Mouse (Mus musculus): ENCODE measurements around the gene Shroom1. TPM values are rescaled to one million over a fixed set of nuclear protein-coding genes. Genes with fewer than 3 reads are reported as not detected.
A peak's percentile ranks its signal among the peaks of the same experiment; 100 is the strongest.

Gene Shroom1
- polyA plus RNA-seq, 1 experiment from 2014 or later = 2.1 TPM

DNA sequence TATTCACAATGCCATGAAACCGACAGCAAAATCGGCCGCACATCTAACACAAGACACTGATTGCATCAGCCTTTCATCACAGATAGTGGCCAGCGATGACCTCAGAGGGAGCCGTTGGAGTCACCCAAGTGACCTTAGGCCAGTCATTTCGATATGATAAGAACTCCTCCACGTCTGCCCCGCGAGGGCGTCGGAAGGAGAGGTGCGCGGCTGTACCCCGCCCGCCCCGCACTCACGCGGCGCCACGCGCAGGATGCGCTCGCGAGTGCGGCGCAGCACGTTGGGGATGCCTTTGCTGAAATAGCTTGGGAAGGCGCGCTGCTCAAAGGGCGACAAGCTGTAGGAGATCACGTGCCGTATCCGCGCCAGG is 26.7 kb upstream of the Shroom1 start:
- H3K4me3 ChIP-seq = peak overlapping the region; percentile 92
- no peak for ATAC-seq (ENCODE audit: low FRiP score, low read depth)
- H3K4me2 ChIP-seq (replicated peaks) = peak overlapping the region; percentile 81
- H3K9me3 ChIP-seq = no peaks in the 10 kb centered on the region
- WGBS = under 1% methylated on average over 34 of the region's 34 CpGs
- no peaks in the 10 kb centered on the region for H3K27me3 ChIP-seq (replicated peaks)
- H3K4me1 ChIP-seq = peaks cover 8% of the 10 kb centered on the region
- H3K36me3 ChIP-seq = peaks cover 15% of the 10 kb centered on the region
- H3K9ac ChIP-seq = peak overlapping the region; percentile 86
- H3K27ac ChIP-seq = no peak overlapping the region

DNA sequence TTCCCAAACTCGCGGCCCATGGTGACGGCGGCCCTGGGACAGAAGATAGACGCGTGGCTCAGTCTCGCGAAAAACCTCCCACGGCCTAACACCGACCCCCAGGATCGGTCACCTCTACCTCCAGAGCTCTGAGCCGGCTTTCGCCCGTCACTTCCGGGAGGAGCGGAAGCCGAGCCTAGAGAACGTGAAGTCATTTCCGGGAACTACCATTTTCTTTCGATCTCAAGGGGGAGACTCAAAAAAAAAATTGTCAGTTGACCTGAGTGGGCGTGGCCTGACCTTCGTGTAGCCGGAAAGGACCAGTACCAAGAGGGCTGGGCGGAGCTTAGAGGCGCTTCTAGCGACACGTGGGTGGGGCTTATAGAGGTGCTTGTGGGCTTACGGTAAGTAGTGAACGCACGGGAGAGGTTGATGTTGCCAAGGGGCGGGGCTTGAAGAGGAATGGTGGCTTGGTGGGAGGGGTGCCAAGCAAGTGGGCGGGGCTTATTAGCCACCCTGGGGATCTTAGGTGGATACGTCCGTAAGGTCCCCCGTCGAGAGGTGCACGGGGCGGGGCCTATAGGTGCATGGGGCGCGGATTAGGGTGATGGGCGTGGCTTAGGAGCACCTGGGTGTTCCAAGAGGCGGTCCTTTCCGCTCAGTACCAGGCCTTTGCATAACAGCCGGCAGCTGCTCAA is 26.2 kb upstream of the Shroom1 start, which contains the start of the genes Uqcrq and Gdf9:
Uqcrq (minus strand) TSS at position 162 of the 677 bp plus-strand sequence.
Gdf9 (plus strand) TSS at position 354 of the 677 bp plus-strand sequence.
- peak; percentile 96 for ATAC-seq (ENCODE audit: low FRiP score, low read depth)
- Histone ChIP-seq H3K4me1 (peaks cover 8% of the 10 kb centered on the region), H3K4me2 (replicated peaks) (peak within 1 kb of the TSS; percentile 81), H3K27ac (peak within 1 kb of the TSS; percentile 32; the same call in 1 of the 2 replicates), H3K9ac (peak within 1 kb of the TSS; percentile 86), H3K36me3 (peaks cover 15% of the 10 kb centered on the region), H3K27me3 (replicated peaks) (no peaks in the 10 kb centered on the region), H3K4me3 (peak within 1 kb of the TSS; percentile 92), H3K9me3 (no peaks in the 10 kb centered on the region)
- under 1% methylated on average over 44 of the region's 44 CpGs for WGBS

DNA sequence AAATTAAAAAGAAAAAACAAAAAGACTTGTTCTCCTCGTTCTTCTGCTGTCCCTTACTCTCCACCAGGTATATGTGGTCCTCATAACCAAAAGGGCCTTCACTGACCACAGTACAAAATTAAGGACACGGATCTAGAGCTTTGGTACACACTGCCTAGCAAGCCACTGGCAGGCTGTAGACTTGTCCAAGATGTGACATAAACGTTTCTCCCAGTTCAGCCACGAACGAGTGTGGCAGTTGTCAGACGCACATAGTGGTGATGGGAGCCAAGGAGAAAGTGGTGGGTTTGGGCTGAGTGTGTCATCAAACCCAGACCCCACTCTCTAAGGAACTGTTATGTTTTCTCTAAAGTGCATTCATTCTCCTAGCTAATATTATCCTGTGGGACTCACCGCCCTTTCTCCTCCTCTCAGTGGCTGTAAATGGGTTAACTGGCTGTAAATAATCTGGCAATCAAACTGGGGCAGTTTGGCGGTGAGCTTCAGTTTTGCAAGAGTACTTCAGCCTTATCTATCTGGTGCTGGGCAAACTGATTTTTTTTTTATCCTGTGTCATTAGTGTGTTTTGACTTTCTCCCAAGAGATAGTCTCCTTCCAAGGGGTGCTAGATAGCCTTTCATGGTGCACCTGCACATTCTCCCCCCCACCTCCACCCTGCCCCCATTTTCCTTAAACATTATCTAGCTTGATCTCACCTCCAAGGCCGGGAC is 25.5 kb upstream of the Shroom1 start:
- Histone ChIP-seq H3K4me1 (peaks cover 8% of the 10 kb centered on the region), H3K27me3 (replicated peaks) (no peaks in the 10 kb centered on the region), H3K9ac (0 out of 2 replicates have a peak overlapping the region, but pooled peaks have one; percentile 40), H3K36me3 (peaks cover 15% of the 10 kb centered on the region), H3K4me3 (peak overlapping the region; percentile 92), H3K9me3 (no peaks in the 10 kb centered on the region), H3K27ac (peak overlapping the region; percentile 32; the same call in 1 of the 2 replicates), H3K4me2 (replicated peaks) (peak overlapping the region; percentile 81)
- ATAC-seq (ENCODE audit: low FRiP score, low read depth) = no peak; the same call in 1 of the 2 replicates
- 13% methylated on average over 9 of the region's 9 CpGs for WGBS

DNA sequence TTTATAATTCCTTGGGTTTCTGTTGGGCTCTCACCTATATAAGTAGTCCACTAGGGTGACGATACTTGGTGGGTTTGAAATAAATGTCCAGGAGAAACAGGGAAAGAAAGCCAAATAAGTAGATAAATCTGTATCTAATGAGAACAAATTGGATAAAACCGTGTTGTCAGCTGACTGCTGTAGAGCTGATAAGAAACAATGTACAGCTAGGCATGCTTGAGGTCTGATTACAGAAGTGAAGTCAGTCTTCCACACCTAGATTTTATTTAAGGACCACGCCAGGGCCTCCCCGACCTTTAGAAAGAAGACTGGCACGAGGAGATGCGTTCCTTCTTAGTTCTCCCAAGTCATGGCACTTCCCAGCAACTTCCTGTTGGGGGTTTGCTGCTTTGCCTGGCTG is 23.9 kb upstream of the Shroom1 start:
- no peaks in the 10 kb centered on the region for H3K27me3 ChIP-seq (replicated peaks)
- peaks cover 8% of the 10 kb centered on the region for H3K4me1 ChIP-seq
- H3K9me3 ChIP-seq = no peaks in the 10 kb centered on the region
- no peak overlapping the region for H3K4me2 ChIP-seq (replicated peaks)
- no peak overlapping the region for H3K27ac ChIP-seq
- no peak overlapping the region for H3K4me3 ChIP-seq
- WGBS = 74% methylated on average over 6 of the region's 6 CpGs
- no peak overlapping the region for H3K9ac ChIP-seq
- no peak for ATAC-seq (ENCODE audit: low FRiP score, low read depth)
- peaks cover 10% of the 10 kb centered on the region for H3K36me3 ChIP-seq

DNA sequence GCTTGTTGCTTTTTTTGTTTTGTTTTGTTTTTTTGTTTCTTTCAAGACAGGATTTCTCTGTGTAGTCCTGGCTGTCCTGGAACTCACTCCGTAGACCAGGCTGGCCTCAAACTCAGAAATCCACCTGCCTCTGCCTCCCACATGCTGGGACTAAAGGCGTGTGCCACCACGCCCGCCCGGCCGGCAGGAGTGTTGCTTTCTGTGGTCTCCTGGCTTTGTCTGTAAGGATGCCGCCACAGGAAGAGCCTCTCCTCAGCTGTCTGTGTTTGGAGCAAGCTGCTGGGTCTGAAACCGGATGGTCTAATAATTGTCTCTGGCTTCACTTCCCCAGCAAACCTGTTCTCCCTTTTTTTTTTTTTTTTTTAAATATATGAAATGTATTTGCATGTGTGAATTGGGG is 21.5 kb upstream of the Shroom1 start:
- H3K4me1 ChIP-seq = no peaks in the 10 kb centered on the region; the same call in 1 of the 2 replicates
- no peak overlapping the region for H3K27ac ChIP-seq
- H3K9ac ChIP-seq = no peak overlapping the region
- ATAC-seq (ENCODE audit: low FRiP score, low read depth) = no peak
- no peak overlapping the region for H3K4me3 ChIP-seq
- H3K9me3 ChIP-seq = no peaks in the 10 kb centered on the region
- H3K36me3 ChIP-seq = no peaks in the 10 kb centered on the region
- H3K27me3 ChIP-seq (replicated peaks) = no peaks in the 10 kb centered on the region
- WGBS = 85% methylated on average over 8 of the region's 8 CpGs
- no peak overlapping the region for H3K4me2 ChIP-seq (replicated peaks)

DNA sequence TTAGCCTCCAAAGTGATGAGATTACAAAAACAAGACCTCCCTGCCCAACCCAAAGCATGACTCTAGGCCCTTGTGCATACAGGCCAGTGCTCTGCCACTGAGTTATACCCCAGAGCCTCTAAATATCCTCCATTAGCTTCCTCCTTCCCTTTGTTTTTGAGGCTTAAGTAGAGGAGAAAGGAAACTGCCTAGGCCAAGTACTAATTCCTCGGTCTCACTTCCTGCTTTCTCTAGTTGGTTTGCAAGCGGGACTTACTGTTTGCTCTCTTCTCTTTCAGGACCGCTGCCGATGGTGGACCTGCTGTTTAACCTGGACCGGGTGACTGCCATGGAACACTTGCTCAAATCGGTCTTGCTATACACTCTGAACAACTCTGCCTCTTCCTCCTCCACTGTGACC is 20.7 kb upstream of the Shroom1 start:
- H3K4me2 ChIP-seq (replicated peaks) = no peak overlapping the region
- ATAC-seq (ENCODE audit: low FRiP score, low read depth) = no peak
- H3K9me3 ChIP-seq = no peaks in the 10 kb centered on the region
- no peaks in the 10 kb centered on the region; the same call in 1 of the 2 replicates for H3K4me1 ChIP-seq
- 92% methylated on average over 6 of the region's 6 CpGs for WGBS
- no peaks in the 10 kb centered on the region for H3K27me3 ChIP-seq (replicated peaks)
- no peak overlapping the region for H3K27ac ChIP-seq
- no peak overlapping the region for H3K4me3 ChIP-seq
- H3K9ac ChIP-seq = no peak overlapping the region
- H3K36me3 ChIP-seq = no peaks in the 10 kb centered on the region

DNA sequence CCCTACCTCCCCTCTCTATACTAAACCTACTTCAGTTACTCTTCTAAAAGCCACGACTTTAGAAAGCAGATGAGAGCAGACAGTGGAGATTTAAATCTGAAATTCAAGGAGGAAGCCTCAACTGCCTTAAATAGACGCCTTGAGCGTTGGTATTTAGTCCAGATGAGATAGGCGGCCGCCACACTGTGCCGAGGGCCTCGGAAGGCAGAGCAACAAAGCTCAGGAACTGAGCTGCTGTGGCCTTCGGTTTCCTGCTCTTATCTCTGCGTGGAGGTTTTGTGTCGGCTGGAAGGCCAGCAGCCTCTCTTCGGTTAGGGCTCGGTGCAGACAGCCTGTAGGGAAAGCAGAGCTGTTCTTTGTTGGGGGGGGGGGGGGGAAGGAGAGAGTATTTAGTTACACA is 15.1 kb upstream of the Shroom1 start:
- Histone ChIP-seq H3K36me3 (no peaks in the 10 kb centered on the region), H3K9ac (no peak overlapping the region), H3K4me3 (no peak overlapping the region), H3K9me3 (no peaks in the 10 kb centered on the region), H3K4me2 (replicated peaks) (no peak overlapping the region), H3K27me3 (replicated peaks) (no peaks in the 10 kb centered on the region), H3K27ac (no peak overlapping the region), H3K4me1 (no peaks in the 10 kb centered on the region)
- no peak for ATAC-seq (ENCODE audit: low FRiP score, low read depth)
- WGBS = 56% methylated on average over 12 of the region's 12 CpGs

DNA sequence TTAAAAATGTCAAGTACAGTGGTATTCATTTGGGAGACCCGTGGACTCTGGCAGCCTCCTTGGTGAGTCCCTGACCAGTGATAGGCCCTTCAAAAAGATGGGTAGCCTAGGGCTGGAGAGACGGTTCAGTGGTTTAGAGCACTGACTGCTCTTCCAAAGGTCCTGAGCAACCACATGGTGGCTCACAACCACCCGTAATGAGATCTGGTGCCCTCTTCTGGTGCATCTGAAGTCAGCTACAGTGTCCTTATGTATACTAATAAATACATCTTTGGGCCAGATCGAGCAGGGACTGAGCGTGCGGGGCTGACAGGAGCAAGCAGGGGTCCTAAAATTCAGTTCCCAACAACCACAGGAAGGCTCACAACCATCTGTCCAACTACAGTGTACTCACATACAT is 13.1 kb upstream of the Shroom1 start:
- H3K4me2 ChIP-seq (replicated peaks) = no peak overlapping the region
- H3K9me3 ChIP-seq = no peaks in the 10 kb centered on the region
- no peak overlapping the region for H3K27ac ChIP-seq
- H3K4me3 ChIP-seq = no peak overlapping the region
- no peak overlapping the region for H3K9ac ChIP-seq
- H3K4me1 ChIP-seq = no peaks in the 10 kb centered on the region
- 43% methylated on average over 6 of the region's 6 CpGs for WGBS
- no peaks in the 10 kb centered on the region for H3K36me3 ChIP-seq
- ATAC-seq (ENCODE audit: low FRiP score, low read depth) = no peak
- no peaks in the 10 kb centered on the region for H3K27me3 ChIP-seq (replicated peaks)

DNA sequence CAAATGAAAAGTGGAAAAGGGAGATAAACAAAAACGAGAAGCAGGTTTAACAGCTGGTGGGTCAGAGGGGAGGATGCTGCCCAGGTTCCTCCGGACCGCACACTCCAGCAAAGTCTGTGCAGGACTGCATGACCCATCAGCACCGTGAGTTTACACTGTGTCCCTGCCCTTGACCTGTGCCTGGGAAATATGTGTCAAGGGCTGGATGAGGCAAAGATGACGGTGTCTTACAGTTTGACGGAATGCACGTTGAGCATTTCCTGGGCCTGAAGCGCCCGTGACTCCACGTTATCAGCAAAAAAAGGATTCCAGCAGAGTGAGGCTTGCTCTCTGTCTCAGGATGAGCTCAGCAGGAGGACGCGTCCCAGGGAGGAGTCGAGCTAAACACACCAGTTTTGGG is 11.4 kb upstream of the Shroom1 start:
- Histone ChIP-seq H3K4me3 (no peak overlapping the region), H3K27me3 (replicated peaks) (no peaks in the 10 kb centered on the region), H3K4me2 (replicated peaks) (no peak overlapping the region), H3K9ac (no peak overlapping the region), H3K27ac (no peak overlapping the region), H3K36me3 (no peaks in the 10 kb centered on the region), H3K9me3 (no peaks in the 10 kb centered on the region), H3K4me1 (no peaks in the 10 kb centered on the region)
- no peak for ATAC-seq (ENCODE audit: low FRiP score, low read depth)
- WGBS = 71% methylated on average over 13 of the region's 13 CpGs

DNA sequence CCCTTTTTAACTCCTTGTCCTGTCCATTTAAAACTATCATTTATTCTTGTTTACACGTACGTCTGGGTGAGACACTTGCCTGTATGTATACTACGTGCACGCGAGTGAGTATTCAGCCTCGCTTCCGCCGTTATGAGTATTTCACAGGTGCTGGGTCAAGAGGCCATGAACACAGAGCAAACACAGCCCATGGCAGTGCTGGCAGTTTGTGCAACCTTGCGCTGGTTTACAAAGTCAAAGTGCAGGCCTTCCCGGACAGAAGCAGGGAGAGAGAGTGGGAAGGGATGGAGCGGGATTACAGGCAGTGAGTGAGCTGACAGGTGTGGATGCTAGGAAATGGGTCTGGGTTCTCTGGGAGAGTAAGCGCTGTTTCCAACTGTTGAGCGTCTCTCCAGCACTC is 10.8 kb upstream of the Shroom1 start:
- no peaks in the 10 kb centered on the region for H3K9me3 ChIP-seq
- no peak overlapping the region for H3K4me3 ChIP-seq
- no peak overlapping the region for H3K4me2 ChIP-seq (replicated peaks)
- H3K27ac ChIP-seq = no peak overlapping the region
- no peak overlapping the region for H3K9ac ChIP-seq
- H3K4me1 ChIP-seq = no peaks in the 10 kb centered on the region
- H3K27me3 ChIP-seq (replicated peaks) = no peaks in the 10 kb centered on the region
- no peak for ATAC-seq (ENCODE audit: low FRiP score, low read depth)
- 91% methylated on average over 13 of the region's 13 CpGs for WGBS
- H3K36me3 ChIP-seq = no peaks in the 10 kb centered on the region

DNA sequence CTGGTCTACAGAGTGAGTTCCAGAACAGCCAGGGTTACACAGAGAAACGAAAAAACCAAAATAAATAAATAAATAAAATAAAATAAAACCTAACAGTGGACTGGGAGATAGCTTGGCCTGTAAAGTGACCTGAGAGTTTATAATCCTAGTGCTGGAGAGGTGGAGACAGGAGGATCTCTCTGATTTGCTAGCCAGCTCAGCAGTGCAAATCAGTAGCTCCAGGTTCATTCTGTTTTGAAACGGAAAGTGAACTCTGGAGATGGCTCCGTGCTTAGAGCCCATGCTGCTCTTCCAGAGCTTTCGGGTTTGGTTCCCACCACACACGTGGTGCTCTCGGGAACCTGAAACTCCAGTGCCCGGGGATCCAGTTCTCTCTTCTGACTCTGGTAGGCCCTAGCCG is 9.0 kb upstream of the Shroom1 start:
- no peaks in the 10 kb centered on the region for H3K27me3 ChIP-seq (replicated peaks)
- ATAC-seq (ENCODE audit: low FRiP score, low read depth) = no peak

DNA sequence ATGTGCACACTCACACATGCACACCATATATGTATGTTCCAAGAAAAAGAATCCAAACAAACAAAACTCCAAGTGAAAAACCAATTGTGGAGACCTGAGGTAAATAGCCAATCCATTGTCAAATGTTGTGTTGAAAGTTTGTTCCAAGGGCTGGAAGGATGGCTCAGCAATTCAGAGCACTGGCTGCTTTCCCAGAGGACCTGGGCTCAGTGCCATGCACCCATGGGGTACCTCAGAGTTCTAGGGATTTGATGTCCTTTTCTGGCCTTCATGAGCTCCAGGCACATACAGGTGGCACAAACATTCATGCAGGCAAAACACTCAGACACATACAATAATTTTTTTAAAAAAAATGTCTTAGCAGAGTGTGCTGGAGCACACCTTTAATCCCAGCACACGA is 8.5 kb upstream of the Shroom1 start:
- Histone ChIP-seq H3K4me2 (replicated peaks) (no peak overlapping the region), H3K36me3 (no peaks in the 10 kb centered on the region), H3K4me3 (no peak overlapping the region), H3K9me3 (no peaks in the 10 kb centered on the region), H3K27me3 (replicated peaks) (no peaks in the 10 kb centered on the region), H3K9ac (no peak overlapping the region), H3K27ac (no peak overlapping the region), H3K4me1 (no peaks in the 10 kb centered on the region)
- ATAC-seq (ENCODE audit: low FRiP score, low read depth) = no peak
- WGBS = 84% methylated on average over 1 of the region's 1 CpGs

More for the DNA sequence above, 9.0 kb upstream of the Shroom1 start:
- H3K9ac ChIP-seq = no peak overlapping the region
- no peak overlapping the region for H3K27ac ChIP-seq
- H3K4me3 ChIP-seq = no peak overlapping the region
- H3K9me3 ChIP-seq = no peaks in the 10 kb centered on the region
- no peaks in the 10 kb centered on the region for H3K36me3 ChIP-seq
- WGBS = 86% methylated on average over 8 of the region's 8 CpGs
- H3K4me1 ChIP-seq = no peaks in the 10 kb centered on the region
- H3K4me2 ChIP-seq (replicated peaks) = no peak overlapping the region
